25 mouse cellular contexts compared by ENCODE assay signal in the genomic region with DNA sequence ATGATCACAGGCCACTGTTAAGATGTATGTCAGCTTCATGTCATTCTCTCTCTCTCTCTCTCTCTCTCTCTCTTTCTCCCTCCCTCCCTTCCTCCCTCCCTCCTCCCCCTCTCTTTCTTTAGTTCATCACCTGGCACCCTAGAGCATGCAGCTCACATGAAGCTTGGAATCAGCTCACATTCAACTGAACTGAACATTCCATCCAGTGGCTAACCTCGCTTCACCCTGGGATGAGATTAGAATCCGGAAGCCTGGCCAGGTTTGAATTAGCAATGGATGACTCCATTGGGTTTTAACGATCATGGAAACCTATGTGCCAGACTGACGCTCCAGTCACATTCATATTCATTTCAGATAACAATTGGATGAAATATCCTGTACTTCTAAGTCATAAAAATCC.
DNase-seq lines count a peak whose midpoint lies in the region; ATAC-seq lines count a peak whose summit lies in the region.
"Had no signal": no experiment of that assay in that cellular context is flagged by ENCODE, and none has a peak within 500 bp of the region (broad histone marks: within the 10 kb centered on the region; RNA-seq: fewer than 3 reads in every experiment).

No protein-coding gene starts in this region.

- no peak overlapping the region for H3K27ac ChIP-seq in heart, embryonic 11.5 days (ENCODE audit: low read depth, low read length)
- H3K27ac ChIP-seq in limb, embryonic 11.5 days (replicated peaks; ENCODE audit: low read depth, low read length), result no peak overlapping the region
- no peak overlapping the region for H3K27ac ChIP-seq in limb, embryonic 10.5 days
- H3K27ac ChIP-seq: embryonic facial prominence, embryonic 10.5 days; embryonic facial prominence, embryonic 12.5 days; forebrain, embryonic 13.5 days had no signal

- DNase-seq in gastrocnemius, adult 18-20 months (ENCODE audit: low spot score), result peak; percentile 44
- no peak for DNase-seq in gastrocnemius, postnatal 25 days
- DNase-seq in heart, adult 11 months, result peak; percentile 94
- DNase-seq in heart, postnatal 4 days, result no peak
- DNase-seq in heart, adult 8-10 months (ENCODE audit: low spot score), result peak; percentile 66
- DNase-seq in limb, embryonic 11.5 days (ENCODE audit: low spot score), result peak; percentile 11
- no peak for DNase-seq in limb, embryonic 10.5 days (ENCODE audit: low spot score)
- DNase-seq: adrenal gland, adult 8-10 months; adrenal gland, postnatal 14 days; adrenal gland, postnatal 36 days; B cell, adult 2 months; cerebellum, adult 11-12 months; cerebellum, adult 2 months; cerebellum, adult 9-10 months; cerebellum, postnatal 10 days; cerebellum, postnatal 25 days had no signal

- no peak overlapping the region for H3K9ac ChIP-seq in heart, embryonic 11.5 days (ENCODE audit: low read depth, low read length)
- H3K9ac ChIP-seq in limb, embryonic 11.5 days (ENCODE audit: low read length), result no peak overlapping the region
- H3K9ac ChIP-seq: embryonic facial prominence, embryonic 12.5 days; forebrain, embryonic 13.5 days had no signal

- H3K27me3 ChIP-seq in heart, embryonic 11.5 days (ENCODE audit: control insufficient read depth, insufficient read depth, low read length), result no peaks in the 10 kb centered on the region
- no peaks in the 10 kb centered on the region for H3K27me3 ChIP-seq in limb, embryonic 11.5 days (ENCODE audit: control insufficient read depth, insufficient read depth, low read length)
- no peaks in the 10 kb centered on the region for H3K27me3 ChIP-seq in limb, embryonic 10.5 days (ENCODE audit: low read depth, poor library complexity, severe bottlenecking)
- H3K27me3 ChIP-seq: CH12.LX; embryonic facial prominence, embryonic 12.5 days; forebrain, embryonic 13.5 days had no signal

- 69% methylated on average over 4 of the region's 4 CpGs for WGBS in heart, embryonic 11.5 days (ENCODE audit: insufficient replicate concordance)
- 71% methylated on average over 4 of the region's 4 CpGs for WGBS in limb, embryonic 11.5 days
- 78% methylated on average over 4 of the region's 4 CpGs for WGBS in limb, embryonic 10.5 days

- no peak overlapping the region for H3K4me3 ChIP-seq in heart, embryonic 11.5 days (ENCODE audit: low read depth, low read length)
- no peak overlapping the region for H3K4me3 ChIP-seq in limb, embryonic 11.5 days (ENCODE audit: low read depth, low read length)
- H3K4me3 ChIP-seq in limb, embryonic 10.5 days, result no peak overlapping the region
- H3K4me3 ChIP-seq: embryonic facial prominence, embryonic 10.5 days; embryonic facial prominence, embryonic 12.5 days; forebrain, embryonic 13.5 days had no signal

- H3K4me1 ChIP-seq in heart, embryonic 11.5 days (ENCODE audit: control insufficient read depth, insufficient read depth, low read length), result 0 out of 2 replicates have a peak, but pooled peaks cover 3% of the 10 kb centered on the region
- H3K4me1 ChIP-seq in limb, embryonic 11.5 days (ENCODE audit: control insufficient read depth, insufficient read depth, low read length), result peaks cover 5% of the 10 kb centered on the region; the same call in 1 of the 2 replicates
- peaks cover 23% of the 10 kb centered on the region for H3K4me1 ChIP-seq in limb, embryonic 10.5 days
- H3K4me1 ChIP-seq: forebrain, embryonic 13.5 days had no signal

- H3K36me3 ChIP-seq in heart, embryonic 11.5 days (ENCODE audit: control insufficient read depth, insufficient read depth, low read length), result no peaks in the 10 kb centered on the region
- H3K36me3 ChIP-seq in limb, embryonic 11.5 days (ENCODE audit: control insufficient read depth, insufficient read depth, low read length), result no peaks in the 10 kb centered on the region
- H3K36me3 ChIP-seq in limb, embryonic 10.5 days, result no peaks in the 10 kb centered on the region
- H3K36me3 ChIP-seq: embryonic facial prominence, embryonic 10.5 days; embryonic facial prominence, embryonic 12.5 days; G1E had no signal

- no peaks in the 10 kb centered on the region for H3K9me3 ChIP-seq in heart, embryonic 11.5 days (replicated peaks; ENCODE audit: control insufficient read depth, low read length)
- no peaks in the 10 kb centered on the region for H3K9me3 ChIP-seq in limb, embryonic 11.5 days (ENCODE audit: control insufficient read depth, low read length)
- H3K9me3 ChIP-seq in limb, embryonic 10.5 days (replicated peaks), result no peaks in the 10 kb centered on the region
- H3K9me3 ChIP-seq: embryonic facial prominence, embryonic 10.5 days; embryonic facial prominence, embryonic 12.5 days; forebrain, embryonic 13.5 days; G1E had no signal

- no peak for ATAC-seq in heart, embryonic 11.5 days (replicated peaks; ENCODE audit: insufficient number of reproducible peaks, low FRiP score, low TSS enrichment)
- ATAC-seq in limb, embryonic 11.5 days (ENCODE audit: insufficient number of reproducible peaks, low FRiP score, low TSS enrichment, low read depth), result no peak
- ATAC-seq: activated CD4-positive, CD25-positive, alpha-beta regulatory T cell, adult 4 months; CD4-positive, CD25-positive, alpha-beta regulatory T cell, adult 4 months; forebrain, embryonic 13.5 days; Patski had no signal

- no peak overlapping the region for H3K4me2 ChIP-seq in heart, embryonic 11.5 days
- H3K4me2 ChIP-seq in limb, embryonic 11.5 days (ENCODE audit: low read depth, severe bottlenecking), result no peak overlapping the region
- H3K4me2 ChIP-seq: embryonic facial prominence, embryonic 12.5 days; forebrain, embryonic 13.5 days had no signal

Comparison
In these comparisons a context has a peak if more than half of its experiments do, and no peak if none do; other contexts are left out.
1. DNase-seq: peak in gastrocnemius, adult 18-20 months (single experiment), heart, adult 11 months (single experiment), heart, adult 8-10 months (single experiment) and limb, embryonic 11.5 days (single experiment); none in gastrocnemius, postnatal 25 days (single experiment), heart, postnatal 4 days (single experiment) and limb, embryonic 10.5 days (single experiment).